Mouse (Mus musculus): ENCODE results near the gene Arvcf. TPM values are rescaled to one million over a fixed set of nuclear protein-coding genes. Genes with fewer than 3 reads are reported as not detected.

The Arvcf gene
- 52.3 and 56.0 TPM in 2 replicates for polyA plus RNA-seq (2012; rRNA removed)

GRCm38 (mm10) chr16:18347931-18348600 lies at the start of gene Arvcf, which contains the start of gene Tango2:
Arvcf (plus strand) TSS chr16:18348182.
Tango2 (minus strand) TSS chr16:18348103.
- peaks cover 15% of the 10 kb centered on the region for H3K4me1 ChIP-seq (replicated peaks; ENCODE audit: control insufficient read depth, insufficient read depth, low read length)
- TF ChIP-seq POLR2A (IDR thresholded peaks at IDR 0.05; ENCODE audit: control insufficient read depth, extremely low read depth, insufficient read depth, low read length, poor library complexity): no peak
- TF ChIP-seq CTCF (IDR thresholded peaks at IDR 0.05; ENCODE audit: borderline replicate concordance, control insufficient read depth, extremely low read depth, insufficient read depth, low read length, poor library complexity): 0 out of 2 replicates have a peak, but pooled peaks have one; percentile 12
- no peaks in the 10 kb centered on the region for H3K36me3 ChIP-seq (ENCODE audit: control insufficient read depth, insufficient read depth, low read length)
- WGBS: 2% methylated on average over 44 of the region's 44 CpGs
- peak; percentile 63 for DNase-seq
- no peak within 1 kb of the TSS for H3K27ac ChIP-seq (ENCODE audit: control insufficient read depth, insufficient read depth, low read length)
- peak within 1 kb of the TSS; percentile 49 for H3K4me3 ChIP-seq (ENCODE audit: control insufficient read depth, insufficient read depth, low read length)
- H3K27me3 ChIP-seq (ENCODE audit: control insufficient read depth, insufficient read depth, low read length): peaks cover 14% of the 10 kb centered on the region

- DNase-seq: no peak
- Histone ChIP-seq H3K27me3 (ENCODE audit: control insufficient read depth, insufficient read depth, low read length) (no peaks in the 10 kb centered on the region), H3K27ac (ENCODE audit: control insufficient read depth, insufficient read depth, low read length) (no peak overlapping the region), H3K4me1 (replicated peaks; ENCODE audit: control insufficient read depth, insufficient read depth, low read length) (no peaks in the 10 kb centered on the region), H3K4me3 (ENCODE audit: control insufficient read depth, insufficient read depth, low read length) (no peak overlapping the region), H3K36me3 (ENCODE audit: control insufficient read depth, insufficient read depth, low read length) (peaks cover 7% of the 10 kb centered on the region)
- TF ChIP-seq CTCF (IDR thresholded peaks at IDR 0.05; ENCODE audit: borderline replicate concordance, control insufficient read depth, extremely low read depth, insufficient read depth, low read length, poor library complexity) (no peak), POLR2A (IDR thresholded peaks at IDR 0.05; ENCODE audit: control insufficient read depth, extremely low read depth, insufficient read depth, low read length, poor library complexity) (no peak)
- 95% methylated on average over 1 of the region's 1 CpGs for WGBS
Measured at GRCm38 (mm10) chr16:18308159-18308558, 39.8 kb upstream of the Arvcf start.

GRCm38 (mm10) chr16:18318992-18319391 lies 29.0 kb upstream of the Arvcf start:
- WGBS: 93% methylated on average over 3 of the region's 3 CpGs
- Histone ChIP-seq H3K4me1 (replicated peaks; ENCODE audit: control insufficient read depth, insufficient read depth, low read length) (no peaks in the 10 kb centered on the region), H3K27me3 (ENCODE audit: control insufficient read depth, insufficient read depth, low read length) (no peaks in the 10 kb centered on the region), H3K27ac (ENCODE audit: control insufficient read depth, insufficient read depth, low read length) (no peak overlapping the region), H3K4me3 (ENCODE audit: control insufficient read depth, insufficient read depth, low read length) (no peak overlapping the region), H3K36me3 (ENCODE audit: control insufficient read depth, insufficient read depth, low read length) (peaks cover 9% of the 10 kb centered on the region; the same call in 1 of the 2 replicates)
- no peak for DNase-seq
- TF ChIP-seq CTCF (IDR thresholded peaks at IDR 0.05; ENCODE audit: borderline replicate concordance, control insufficient read depth, extremely low read depth, insufficient read depth, low read length, poor library complexity) (no peak), POLR2A (IDR thresholded peaks at IDR 0.05; ENCODE audit: control insufficient read depth, extremely low read depth, insufficient read depth, low read length, poor library complexity) (no peak)

- H3K4me1 ChIP-seq (replicated peaks; ENCODE audit: control insufficient read depth, insufficient read depth, low read length): peaks cover 6% of the 10 kb centered on the region
- TF ChIP-seq POLR2A (IDR thresholded peaks at IDR 0.05; ENCODE audit: control insufficient read depth, extremely low read depth, insufficient read depth, low read length, poor library complexity) (no peak), CTCF (IDR thresholded peaks at IDR 0.05; ENCODE audit: borderline replicate concordance, control insufficient read depth, extremely low read depth, insufficient read depth, low read length, poor library complexity) (no peak)
- peaks cover 9% of the 10 kb centered on the region; the same call in 1 of the 2 replicates for H3K36me3 ChIP-seq (ENCODE audit: control insufficient read depth, insufficient read depth, low read length)
- H3K27ac ChIP-seq (ENCODE audit: control insufficient read depth, insufficient read depth, low read length): no peak overlapping the region
- no peak overlapping the region for H3K4me3 ChIP-seq (ENCODE audit: control insufficient read depth, insufficient read depth, low read length)
- DNase-seq: no peak
- H3K27me3 ChIP-seq (ENCODE audit: control insufficient read depth, insufficient read depth, low read length): no peaks in the 10 kb centered on the region
- WGBS: 92% methylated on average over 2 of the region's 2 CpGs
Measured at GRCm38 (mm10) chr16:18321443-18321842, 26.5 kb upstream of the Arvcf start.

GRCm38 (mm10) chr16:18323460-18323859 lies 24.5 kb upstream of the Arvcf start:
- peaks cover 6% of the 10 kb centered on the region for H3K4me1 ChIP-seq (replicated peaks; ENCODE audit: control insufficient read depth, insufficient read depth, low read length)
- peaks cover 9% of the 10 kb centered on the region; the same call in 1 of the 2 replicates for H3K36me3 ChIP-seq (ENCODE audit: control insufficient read depth, insufficient read depth, low read length)
- no peaks in the 10 kb centered on the region for H3K27me3 ChIP-seq (ENCODE audit: control insufficient read depth, insufficient read depth, low read length)
- TF ChIP-seq CTCF (IDR thresholded peaks at IDR 0.05; ENCODE audit: borderline replicate concordance, control insufficient read depth, extremely low read depth, insufficient read depth, low read length, poor library complexity) (no peak), POLR2A (IDR thresholded peaks at IDR 0.05; ENCODE audit: control insufficient read depth, extremely low read depth, insufficient read depth, low read length, poor library complexity) (no peak)
- WGBS: 90% methylated on average over 2 of the region's 2 CpGs
- no peak overlapping the region for H3K27ac ChIP-seq (ENCODE audit: control insufficient read depth, insufficient read depth, low read length)
- no peak overlapping the region for H3K4me3 ChIP-seq (ENCODE audit: control insufficient read depth, insufficient read depth, low read length)
- no peak for DNase-seq

- DNase-seq: no peak
- peaks cover 9% of the 10 kb centered on the region; the same call in 1 of the 2 replicates for H3K36me3 ChIP-seq (ENCODE audit: control insufficient read depth, insufficient read depth, low read length)
- H3K27me3 ChIP-seq (ENCODE audit: control insufficient read depth, insufficient read depth, low read length): no peaks in the 10 kb centered on the region
- H3K27ac ChIP-seq (ENCODE audit: control insufficient read depth, insufficient read depth, low read length): no peak overlapping the region
- 88% methylated on average over 6 of the region's 6 CpGs for WGBS
- TF ChIP-seq POLR2A (IDR thresholded peaks at IDR 0.05; ENCODE audit: control insufficient read depth, extremely low read depth, insufficient read depth, low read length, poor library complexity) (no peak), CTCF (IDR thresholded peaks at IDR 0.05; ENCODE audit: borderline replicate concordance, control insufficient read depth, extremely low read depth, insufficient read depth, low read length, poor library complexity) (no peak)
- no peak overlapping the region for H3K4me3 ChIP-seq (ENCODE audit: control insufficient read depth, insufficient read depth, low read length)
- peaks cover 6% of the 10 kb centered on the region for H3K4me1 ChIP-seq (replicated peaks; ENCODE audit: control insufficient read depth, insufficient read depth, low read length)
Measured at GRCm38 (mm10) chr16:18324031-18324430, 24.0 kb upstream of the Arvcf start.
